Mouse (Mus musculus): ENCODE data around the gene Lad1.

- TF ChIP-seq GATA1 (IDR thresholded peaks at IDR 0.05; ENCODE audit: borderline replicate concordance, low read length) (no peak), CTCF (IDR thresholded peaks at IDR 0.05; ENCODE audit: low read depth, low read length) (no peak), TAL1 (conservative IDR thresholded peaks at IDR 0.05; ENCODE audit: low read depth, low read length) (no peak)
Observed at GRCm38 (mm10) chr1:135817595-135817994, 803 bp upstream of the Lad1 start.

All from G1E (cell line).